ENCODE assay signal across 28 mouse cellular contexts in genomic region chr7:37743350-37743749, GRCm38 (mm10). TPM values are rescaled to one million over a fixed set of nuclear protein-coding genes. Genes with fewer than 3 reads are reported as not detected.
DNase-seq lines count a peak whose midpoint lies in the region; ATAC-seq and TF ChIP-seq lines count a peak whose summit lies in the region.
"Had no signal": no experiment of that assay in that cellular context is flagged by ENCODE, and none has a peak within 500 bp of the region (broad histone marks: within the 10 kb centered on the region; RNA-seq: fewer than 3 reads in every experiment).

No protein-coding gene starts in this region.

- 34% methylated on average over 8 of the region's 8 CpGs for WGBS in heart, embryonic 14.5 days
- WGBS in heart, postnatal 0 days = 38% methylated on average over 8 of the region's 8 CpGs

- peaks cover 14% of the 10 kb centered on the region for H3K27me3 ChIP-seq in heart, embryonic 14.5 days (ENCODE audit: control insufficient read depth, insufficient read depth, low read length)
- H3K27me3 ChIP-seq in heart, postnatal 0 days (ENCODE audit: control insufficient read depth, insufficient read depth, low read length) = no peaks in the 10 kb centered on the region
- H3K27me3 ChIP-seq: embryonic facial prominence, embryonic 12.5 days; embryonic facial prominence, embryonic 15.5 days; hindbrain, embryonic 12.5 days had no signal

- no peaks in the 10 kb centered on the region for H3K36me3 ChIP-seq in heart, embryonic 14.5 days (ENCODE audit: control insufficient read depth, insufficient read depth, low read length)
- H3K36me3 ChIP-seq in heart, postnatal 0 days (replicated peaks; ENCODE audit: control insufficient read depth, insufficient read depth, low read length) = no peaks in the 10 kb centered on the region
- H3K36me3 ChIP-seq: embryonic facial prominence, embryonic 12.5 days; embryonic facial prominence, embryonic 15.5 days; heart, embryonic 12.5 days had no signal

- no peak for TF ChIP-seq CTCF in heart, postnatal 0 days (IDR thresholded peaks at IDR 0.05; ENCODE audit: low read depth)
- no peak for TF ChIP-seq CTCF in brain, embryonic 14.5 days (IDR thresholded peaks at IDR 0.05; ENCODE audit: borderline replicate concordance, extremely low read depth, insufficient read depth, insufficient read length)

- no peak overlapping the region for H3K27ac ChIP-seq in heart, embryonic 14.5 days (replicated peaks in 1 of 2; ENCODE audit: control insufficient read depth in 1 of 2, insufficient read depth in 1 of 2, low read depth in 2 of 2, low read length in 2 of 2)
- no peak overlapping the region for H3K27ac ChIP-seq in heart, postnatal 0 days (ENCODE audit: low read depth)
- H3K27ac ChIP-seq: embryonic facial prominence, embryonic 12.5 days; embryonic facial prominence, embryonic 15.5 days; heart, adult 2 months; hindbrain, embryonic 12.5 days; hindbrain, postnatal 0 days had no signal

- no peaks in the 10 kb centered on the region for H3K9me3 ChIP-seq in heart, embryonic 14.5 days (ENCODE audit: control insufficient read depth, low read length)
- no peaks in the 10 kb centered on the region for H3K9me3 ChIP-seq in heart, postnatal 0 days (replicated peaks; ENCODE audit: control insufficient read depth, low read length)
- H3K9me3 ChIP-seq: embryonic facial prominence, embryonic 12.5 days; embryonic facial prominence, embryonic 15.5 days; heart, embryonic 12.5 days; hindbrain, embryonic 12.5 days had no signal

- no peak overlapping the region for H3K4me3 ChIP-seq in heart, embryonic 14.5 days (ENCODE audit: control insufficient read depth in 1 of 2, insufficient read depth in 1 of 2, low read depth in 1 of 2, low read length in 2 of 2)
- H3K4me3 ChIP-seq in heart, postnatal 0 days (ENCODE audit: low read depth, low read length) = no peak overlapping the region
- H3K4me3 ChIP-seq: embryonic facial prominence, embryonic 12.5 days; embryonic facial prominence, embryonic 15.5 days; heart, adult 2 months; heart, embryonic 12.5 days; hindbrain, embryonic 12.5 days had no signal

- no peak for ATAC-seq in heart, embryonic 14.5 days (ENCODE audit: insufficient number of reproducible peaks, insufficient read depth, low FRiP score, low read depth)
- ATAC-seq in heart, postnatal 0 days (ENCODE audit: insufficient read depth, low read depth) = no peak
- ATAC-seq: activated CD4-positive, CD25-positive, alpha-beta regulatory T cell, adult 4 months; forebrain, embryonic 14.5 days; forebrain, postnatal 0 days; hindbrain, postnatal 0 days; intestine, postnatal 0 days had no signal

- no peak for TF ChIP-seq EP300 in heart, postnatal 0 days (IDR thresholded peaks at IDR 0.05; ENCODE audit: low read depth)

- intact Hi-C loops in heart, postnatal 25 days (cut with DNase I) = loop anchor here (10.0 kb wide), 1 partner anchor 119 kb away; no protein-coding TSS in a partner anchor
- intact Hi-C loops in heart, postnatal 14 days (cut with DNase I) = no loop called here

- peaks cover 12 to 21% of the 10 kb centered on the region in 2 experiments for H3K4me1 ChIP-seq in heart, embryonic 14.5 days (ENCODE audit: control insufficient read depth in 2 of 2, insufficient read depth in 2 of 2, low read length in 2 of 2)
- peaks cover 11% of the 10 kb centered on the region; the same call in 1 of the 2 replicates for H3K4me1 ChIP-seq in heart, postnatal 0 days (ENCODE audit: control insufficient read depth, insufficient read depth)

- H3K9ac ChIP-seq in heart, embryonic 14.5 days (ENCODE audit: low read length) = no peak overlapping the region
- no peak overlapping the region for H3K9ac ChIP-seq in heart, postnatal 0 days (replicated peaks; ENCODE audit: low read depth, low read length)
- H3K9ac ChIP-seq: embryonic facial prominence, embryonic 12.5 days; embryonic facial prominence, embryonic 15.5 days; forebrain, postnatal 0 days; heart, embryonic 12.5 days; hindbrain, embryonic 12.5 days had no signal

- H3K4me2 ChIP-seq in heart, embryonic 14.5 days (ENCODE audit: low read length) = peak overlapping the region; percentile 34
- peak overlapping the region; percentile 13; the same call in 1 of the 2 replicates for H3K4me2 ChIP-seq in heart, postnatal 0 days (ENCODE audit: low read depth, low read length)
- H3K4me2 ChIP-seq: embryonic facial prominence, embryonic 12.5 days; embryonic facial prominence, embryonic 15.5 days; heart, embryonic 12.5 days; hindbrain, embryonic 12.5 days had no signal

- DNase-seq in adrenal gland, adult 2 months = peak; percentile 16
- DNase-seq in adrenal gland, postnatal 10 days = no peak
- no peak for DNase-seq in heart, postnatal 25 days (ENCODE audit: low spot score)
- DNase-seq in heart, postnatal 0 days (ENCODE audit: low spot score) = no peak
- no peak for DNase-seq in heart, postnatal 14 days
- peak; percentile 54 for DNase-seq in brain, embryonic 14.5 days (ENCODE audit: low read depth)
- no peak for DNase-seq in left cerebral cortex, adult 8-10 months (ENCODE audit: low spot score in 2 of 2)
- DNase-seq: adrenal gland, postnatal 14 days; cerebellum, adult 11-12 months; cerebellum, adult 8-10 months; cerebellum, postnatal 10 days; cerebellum, postnatal 36 days; embryo, embryonic 11 days; forebrain, postnatal 0 days; gastrocnemius, postnatal 10 days; gastrocnemius, postnatal 36 days; heart, adult 2 months; kidney, adult 2 months had no signal

- no peak for TF ChIP-seq POLR2A in brain, embryonic 14.5 days (IDR thresholded peaks at IDR 0.05; ENCODE audit: borderline replicate concordance, extremely low read depth, insufficient read depth, insufficient read length, poor library complexity, severe bottlenecking)

RNA-seq across cellular contexts. Expression of gene Zfp536, which starts 30.1 kb away (rescaled TPM):
- 1 to 10 TPM; 5.2 to 8.4 TPM for total RNA-seq in adrenal gland, adult 2 months (2021)
- polyA plus RNA-seq in adrenal gland, adult 2 months (2012; rRNA removed) = 1.00 and 1.2 TPM in 2 replicates
- total RNA-seq in adrenal gland, postnatal 10 days (2021) = 1 to 10 TPM; 3.3 to 6.4 TPM
- polyA plus RNA-seq in heart, embryonic 14.5 days (2014; fragmentation: Nextera tagmentation; extraction: Ambion mirVana) = 3.9 and 4.7 TPM in 2 replicates
- total RNA-seq in heart, postnatal 25 days (2021) = 10 to 100 TPM in 1 of 2 experiments, 1 to 10 TPM in 1; 7.4 to 10.1 TPM
- 9.7 and 16.4 TPM in 2 replicates for total RNA-seq in heart, postnatal 0 days (2014; rRNA removed; ENCODE audit: low replicate concordance)
- polyA plus RNA-seq in heart, postnatal 0 days (2015; fragmentation: Nextera tagmentation; extraction: Ambion mirVana) = 3.2 and 3.3 TPM in 2 replicates
- total RNA-seq in heart, postnatal 14 days (2021) = 10 to 100 TPM in 1 of 2 experiments, 1 to 10 TPM in 1; 8.5 to 10.4 TPM
- polyA plus RNA-seq in brain, embryonic 14.5 days (2012; rRNA removed) = 21.2 and 30.4 TPM in 2 replicates
- total RNA-seq in left cerebral cortex, adult 8-10 months (2022) = 10 to 100 TPM; 39.6 to 46.8 (median 42.0) TPM
- total RNA-seq: hematopoietic stem cell, adult 5-6 weeks had no signal

Comparison
In these comparisons a context has a peak if more than half of its experiments do, and no peak if none do; other contexts are left out.
1. DNase-seq: peak in adrenal gland, adult 2 months (single experiment) and brain, embryonic 14.5 days (single experiment); none in adrenal gland, postnatal 10 days (single experiment), heart, postnatal 25 days (single experiment), heart, postnatal 0 days (single experiment), heart, postnatal 14 days (0 of 2) and left cerebral cortex, adult 8-10 months (0 of 2).